Mouse (Mus musculus): Measurements from ENCODE around the gene 9930111J21Rik2. TPM values are rescaled to one million over a fixed set of nuclear protein-coding genes. Genes with fewer than 3 reads are reported as not detected.
"Not testable (repeated sequence)": the region's sequence is repeated elsewhere in the genome, so short reads cannot be mapped to it uniquely, and the experiment has no call there.

The 9930111J21Rik2 gene
- total RNA-seq, 1 experiment from 2014 or later, result 3.1 TPM

GRCm38 (mm10) chr11:49076001-49076757, 25.1 kb upstream of the 9930111J21Rik2 start, which contains the start of gene Ifi47:
TSS of gene Ifi47 (plus strand) at chr11:49076587.
- not testable (repeated sequence) for DNase-seq

DNA sequence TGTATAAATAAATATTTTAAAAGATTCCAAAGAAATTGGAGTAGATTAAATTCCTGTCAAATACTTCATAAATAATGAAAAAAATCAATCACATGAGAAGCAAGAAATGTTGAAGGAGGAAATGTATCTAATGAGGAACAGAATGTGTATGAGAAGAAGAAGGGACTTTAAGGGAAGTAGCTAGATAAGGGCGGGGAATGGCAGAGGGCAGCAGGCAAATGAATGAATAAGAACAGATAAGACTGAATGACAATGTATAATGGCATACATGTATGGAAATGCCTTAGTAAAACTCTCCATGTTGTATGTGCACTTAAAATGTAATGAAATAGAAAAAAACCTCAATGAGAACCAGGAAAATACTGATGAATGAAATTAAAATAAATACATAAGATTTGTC, 17.3 kb upstream of the 9930111J21Rik2 start:
- DNase-seq, result no peak

- not testable (repeated sequence) for DNase-seq
Observed at GRCm38 (mm10) chr11:49063713-49064469, 12.8 kb upstream of the 9930111J21Rik2 start, which contains the start of gene Tgtp2. TSS of gene Tgtp2 (minus strand) at chr11:49064206.

GRCm38 (mm10) chr11:49061865-49062264, 10.8 kb upstream of the 9930111J21Rik2 start:
- DNase-seq, result not testable (repeated sequence)

GRCm38 (mm10) chr11:49060061-49060460, 9.0 kb upstream of the 9930111J21Rik2 start:
- not testable (repeated sequence) for DNase-seq

DNA sequence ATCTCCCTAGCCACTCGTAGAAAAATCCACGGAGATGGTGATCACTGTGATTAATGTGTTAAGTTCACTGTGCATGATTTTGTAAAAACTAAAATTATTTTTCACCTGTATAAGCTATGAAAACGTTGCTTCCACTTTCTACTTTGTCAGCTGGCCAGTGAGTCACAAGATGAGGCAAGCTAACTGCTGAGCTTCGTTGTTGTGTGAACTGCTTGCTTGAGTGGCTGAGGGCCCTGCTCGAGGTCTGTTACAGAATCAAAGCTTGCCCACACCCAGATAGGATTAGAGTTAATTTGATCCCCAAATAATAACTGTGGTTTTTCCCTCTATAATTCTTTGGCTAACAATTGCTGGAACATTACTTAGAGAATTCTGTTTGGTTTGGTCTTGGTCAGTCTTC, 852 bp upstream of the 9930111J21Rik2 start:
- not testable (repeated sequence) for DNase-seq

- not testable (repeated sequence) for DNase-seq
Observed at GRCm38 (mm10) chr11:49050064-49050463, 978 bp downstream of the 9930111J21Rik2 start.

GRCm38 (mm10) chr11:49012074-49012473, 39.0 kb downstream of the 9930111J21Rik2 start:
- not testable (repeated sequence) for DNase-seq

- not testable (repeated sequence) for DNase-seq
Observed at GRCm38 (mm10) chr11:49006785-49007184, 44.3 kb downstream of the 9930111J21Rik2 start.

- not testable (repeated sequence) for DNase-seq
Observed at GRCm38 (mm10) chr11:49006317-49006716, 44.7 kb downstream of the 9930111J21Rik2 start.

DNA sequence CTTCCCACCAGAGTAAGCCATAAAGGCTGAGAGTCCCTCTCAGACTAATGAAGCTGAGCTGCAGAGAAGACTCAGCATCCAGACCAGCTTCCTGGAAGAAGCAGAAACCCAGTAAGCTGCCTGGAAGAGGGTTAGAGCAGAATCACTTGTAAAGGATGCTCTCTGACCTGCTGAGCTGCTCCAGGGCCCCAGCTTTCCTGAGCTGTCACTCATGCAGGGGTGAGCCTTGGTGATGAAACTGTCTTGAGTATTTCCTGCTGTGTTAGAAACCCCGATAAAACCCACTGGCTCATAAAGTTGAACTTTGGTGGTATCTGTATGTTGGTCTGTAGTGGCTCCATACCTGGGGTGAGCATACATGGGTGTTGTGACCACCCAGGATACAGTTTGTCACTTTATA, 50.6 kb downstream of the 9930111J21Rik2 start:
- not testable (repeated sequence) for DNase-seq

DNA sequence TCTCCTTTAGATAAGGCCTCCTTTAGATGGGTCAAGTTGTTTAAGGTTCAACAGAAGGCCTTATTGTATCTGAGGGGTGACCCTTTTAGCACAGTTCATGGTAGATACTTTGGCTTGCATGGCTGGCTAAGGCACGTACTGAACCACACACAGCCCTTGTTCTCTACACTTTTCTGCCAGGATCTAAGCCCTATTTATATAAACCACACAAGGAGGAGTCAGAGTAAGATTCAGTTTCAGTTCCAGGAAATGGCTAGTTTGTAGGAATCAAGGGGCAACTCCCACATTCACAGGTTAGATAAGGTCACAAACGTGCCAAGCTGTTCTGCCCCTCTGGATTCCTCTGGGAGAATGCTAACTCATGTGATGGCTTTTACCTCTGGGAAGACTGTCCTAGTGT, 57.0 kb downstream of the 9930111J21Rik2 start, which contains the start of gene Tgtp1:
TSS of gene Tgtp1 (minus strand) at position 155 of the 400 bp plus-strand sequence.
- not testable (repeated sequence) for DNase-seq

DNA sequence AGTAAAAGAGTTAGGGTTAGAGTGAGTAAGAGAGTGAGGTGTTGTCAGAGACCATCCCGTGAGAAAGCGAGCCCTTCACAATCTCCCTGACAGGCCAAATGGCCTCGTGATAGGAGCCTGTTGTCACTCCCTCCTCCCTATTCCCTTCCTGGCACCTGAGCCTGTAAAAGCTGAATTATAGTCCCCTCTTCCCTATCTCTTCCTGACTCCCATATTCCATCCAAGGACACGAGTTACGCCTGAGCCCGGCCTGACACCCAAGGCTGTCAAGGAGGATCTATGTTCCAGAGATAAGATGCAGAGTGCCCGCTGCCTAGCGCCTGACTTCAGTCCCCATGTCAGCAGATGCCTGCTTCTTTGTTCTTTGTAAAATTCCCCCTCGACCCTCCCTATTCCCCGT, 57.7 kb downstream of the 9930111J21Rik2 start:
- peak; percentile 2 for DNase-seq

- DNase-seq, result not testable (repeated sequence)
Observed at GRCm38 (mm10) chr11:48991740-48992520, 59.1 kb downstream of the 9930111J21Rik2 start, which contains the start of gene Gm12185. TSS of gene Gm12185 (minus strand) at chr11:48992226.

- not testable (repeated sequence) for DNase-seq
Observed at GRCm38 (mm10) chr11:48989981-48990380, 61.1 kb downstream of the 9930111J21Rik2 start.

- not testable (repeated sequence) for DNase-seq
Observed at GRCm38 (mm10) chr11:48988219-48988618, 62.8 kb downstream of the 9930111J21Rik2 start.

GRCm38 (mm10) chr11:48982848-48983247, 68.2 kb downstream of the 9930111J21Rik2 start:
- not testable (repeated sequence) for DNase-seq

- DNase-seq, result not testable (repeated sequence)
Observed at GRCm38 (mm10) chr11:48980052-48980451, 71.0 kb downstream of the 9930111J21Rik2 start.

- DNase-seq, result not testable (repeated sequence)
Observed at GRCm38 (mm10) chr11:48979251-48979650, 71.8 kb downstream of the 9930111J21Rik2 start, which contains the start of gene 9930111J21Rik1. TSS of gene 9930111J21Rik1 (minus strand) at chr11:48979398.

DNA sequence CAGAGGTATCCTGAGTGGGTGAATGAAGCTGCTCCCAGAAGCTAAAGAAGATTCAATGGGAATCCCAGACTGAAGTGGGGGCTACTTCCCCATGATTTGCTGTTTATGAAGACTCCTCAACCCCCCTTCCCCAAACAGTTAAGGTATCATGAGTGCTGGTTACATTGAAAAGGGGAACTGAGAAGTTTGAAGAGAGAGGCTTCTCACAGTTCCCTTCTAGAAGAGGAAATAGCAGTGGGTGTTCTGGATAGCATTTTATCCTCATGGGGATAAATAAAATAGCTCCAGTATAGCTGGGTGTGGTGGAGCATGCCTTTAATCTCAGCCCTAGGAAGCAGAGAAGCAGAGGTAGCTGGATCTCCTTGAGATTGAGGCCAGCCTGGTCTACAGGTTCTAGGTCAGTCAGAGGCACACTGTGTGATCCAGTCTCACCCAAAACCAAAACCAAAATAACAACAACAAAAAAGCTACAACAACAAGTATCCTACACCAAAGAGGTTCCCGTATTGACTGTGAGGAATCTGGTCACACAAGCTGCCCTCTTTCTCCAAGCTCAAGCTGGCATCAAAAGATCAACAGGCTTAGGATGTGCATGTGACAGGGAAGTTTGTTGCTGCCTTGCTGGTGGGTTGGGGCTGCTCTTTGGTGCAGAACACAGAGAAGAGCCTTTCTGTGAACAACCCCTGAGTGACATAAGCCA, 72.7 kb downstream of the 9930111J21Rik2 start, which contains the start of gene Olfr56:
TSS of gene Olfr56 (plus strand) at position 650 of the 700 bp plus-strand sequence.
- not testable (repeated sequence) for DNase-seq

- DNase-seq, result not testable (repeated sequence)
Observed at GRCm38 (mm10) chr11:48974686-48975085, 76.4 kb downstream of the 9930111J21Rik2 start.
